Mouse (Mus musculus): ENCODE data around the gene Spock1.

Spock1 gene

GRCm38 (mm10) chr13:57908266-57908582 is at the start of gene Spock1:
TSS of gene Spock1 (minus strand) at chr13:57908332.
- peak; percentile 86 for DNase-seq

GRCm38 (mm10) chr13:57950091-57950490 is 42.0 kb upstream of the Spock1 start:
- DNase-seq: no peak

DNA sequence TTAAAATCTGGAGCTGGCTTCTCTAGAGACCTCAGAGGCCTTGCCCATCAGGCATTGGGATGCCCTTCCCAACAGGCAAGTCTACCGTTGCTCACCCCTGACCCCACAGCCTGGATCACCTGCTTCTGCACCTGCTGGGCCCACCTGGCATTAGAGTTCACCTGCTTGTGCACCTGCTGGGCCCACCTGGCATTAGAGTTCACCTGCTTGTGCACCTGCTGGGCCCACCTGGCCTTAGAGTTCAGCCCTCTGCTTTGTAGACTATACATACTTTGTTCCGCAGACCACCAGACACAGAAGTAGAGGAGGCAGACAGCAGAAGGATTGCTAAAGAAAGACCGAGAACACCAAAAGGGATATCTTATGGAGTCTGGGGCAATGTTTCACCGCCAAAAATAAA is 41.4 kb upstream of the Spock1 start:
- DNase-seq: no peak

DNA sequence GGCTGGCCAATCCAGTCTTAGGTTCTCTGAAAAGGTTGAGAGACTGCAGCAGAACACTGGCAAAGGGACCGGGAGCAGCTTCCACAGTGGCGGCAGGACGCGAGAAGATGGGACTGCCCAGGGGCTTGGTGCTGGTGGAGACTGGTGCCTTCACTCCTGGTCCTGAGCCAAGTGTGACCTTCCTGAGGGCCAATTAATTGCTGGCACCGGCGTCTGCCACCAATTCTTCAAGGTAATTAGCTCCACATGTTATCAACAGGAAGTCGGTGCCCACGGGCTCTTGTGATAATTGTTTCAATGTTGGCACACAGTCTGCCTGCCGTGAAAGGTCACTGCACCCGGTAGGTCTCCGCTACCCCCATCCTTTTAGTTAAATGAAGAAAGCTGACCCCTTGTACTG is 37.1 kb upstream of the Spock1 start:
- DNase-seq: no peak

- DNase-seq: no peak
These were observed 36.3 kb upstream of the Spock1 start for GRCm38 (mm10) chr13:57944434-57944833.

DNA sequence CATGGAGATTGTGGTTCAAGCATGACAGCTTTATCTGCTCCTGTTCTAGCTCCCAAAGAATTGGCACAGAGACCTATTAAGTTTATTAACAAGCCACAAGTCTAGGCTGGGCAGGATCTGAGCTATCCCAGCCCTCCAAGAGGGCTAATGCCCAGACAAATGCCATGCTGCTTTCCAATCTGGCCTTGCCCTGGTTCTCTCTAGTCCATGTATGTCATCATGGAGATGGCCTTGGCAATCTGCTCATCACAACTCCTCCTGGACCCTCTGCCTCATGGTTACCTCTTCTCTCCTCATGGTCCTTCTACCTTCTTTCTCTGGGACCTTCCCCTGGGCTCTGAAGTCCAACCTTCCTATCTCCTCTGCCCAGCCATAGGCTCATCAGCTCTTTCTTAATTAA is 35.8 kb upstream of the Spock1 start:
- no peak for DNase-seq

GRCm38 (mm10) chr13:57937463-57938229 is 29.5 kb upstream of the Spock1 start:
- DNase-seq: no peak

GRCm38 (mm10) chr13:57931998-57932397 is 23.9 kb upstream of the Spock1 start:
- no peak for DNase-seq

DNA sequence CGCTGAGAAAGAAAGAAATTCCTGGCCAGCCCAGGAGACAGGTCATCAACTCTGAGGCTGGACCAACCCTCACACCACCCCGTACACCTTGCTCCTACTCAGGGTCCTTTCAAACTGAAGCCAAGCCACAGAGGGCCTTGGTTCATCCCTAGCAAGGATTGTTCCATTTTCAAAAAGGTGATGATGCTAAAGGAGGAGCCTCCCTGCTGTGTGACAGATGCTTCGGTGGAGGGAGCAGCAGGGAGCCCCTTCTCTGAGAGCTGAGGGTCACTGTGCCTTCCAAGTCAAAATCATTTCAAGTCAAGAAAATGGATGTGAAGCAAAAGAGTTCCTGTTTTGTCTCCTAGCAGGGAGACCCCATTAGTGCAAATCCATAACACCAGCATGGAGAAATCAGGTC is 23.2 kb upstream of the Spock1 start:
- DNase-seq: no peak

DNA sequence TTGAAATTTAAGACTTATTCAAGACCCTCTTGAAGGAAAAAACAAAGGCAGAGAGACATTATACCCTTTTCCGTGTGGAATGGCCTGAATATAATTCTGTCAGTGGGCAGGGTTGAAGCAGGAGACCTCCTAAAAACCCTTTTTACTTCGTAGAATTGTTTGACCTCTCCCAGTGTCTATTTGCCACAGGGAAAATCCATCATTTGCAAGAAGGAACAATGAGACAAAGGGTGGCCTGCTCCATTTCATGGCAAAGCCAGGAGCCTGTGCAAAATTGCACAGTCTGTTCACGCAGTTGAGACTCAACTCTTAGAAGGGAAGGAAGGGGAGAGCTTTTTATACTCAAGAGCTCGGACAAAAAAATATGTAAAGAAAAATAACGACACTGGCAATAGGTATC is 22.6 kb upstream of the Spock1 start:
- no peak for DNase-seq

GRCm38 (mm10) chr13:57930283-57930682 is 22.2 kb upstream of the Spock1 start:
- no peak for DNase-seq

DNA sequence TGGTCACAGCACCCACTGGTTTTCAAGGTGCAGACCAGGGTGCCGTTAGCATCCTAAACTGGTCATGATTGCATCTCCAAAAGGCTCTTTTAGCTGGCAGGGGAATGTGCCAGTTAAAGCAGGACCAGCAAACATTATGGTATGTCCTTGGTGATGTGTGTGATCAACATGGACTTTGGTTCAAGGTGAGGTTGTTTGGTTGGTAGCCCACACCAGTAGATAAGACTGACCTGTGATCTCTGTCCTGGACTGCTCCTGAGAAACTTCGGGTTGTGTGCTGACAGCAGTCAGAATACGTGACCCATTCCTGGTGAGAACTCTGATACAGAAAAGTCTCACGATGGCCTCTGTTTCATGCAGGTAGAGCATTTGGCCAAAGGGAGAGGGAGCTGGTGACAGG is 11.8 kb upstream of the Spock1 start:
- no peak for DNase-seq

- DNase-seq: no peak
These were observed 3.0 kb upstream of the Spock1 start for GRCm38 (mm10) chr13:57911171-57911570.

- DNase-seq: no peak
These were observed 485 bp downstream of the Spock1 start for GRCm38 (mm10) chr13:57907428-57908265.

DNA sequence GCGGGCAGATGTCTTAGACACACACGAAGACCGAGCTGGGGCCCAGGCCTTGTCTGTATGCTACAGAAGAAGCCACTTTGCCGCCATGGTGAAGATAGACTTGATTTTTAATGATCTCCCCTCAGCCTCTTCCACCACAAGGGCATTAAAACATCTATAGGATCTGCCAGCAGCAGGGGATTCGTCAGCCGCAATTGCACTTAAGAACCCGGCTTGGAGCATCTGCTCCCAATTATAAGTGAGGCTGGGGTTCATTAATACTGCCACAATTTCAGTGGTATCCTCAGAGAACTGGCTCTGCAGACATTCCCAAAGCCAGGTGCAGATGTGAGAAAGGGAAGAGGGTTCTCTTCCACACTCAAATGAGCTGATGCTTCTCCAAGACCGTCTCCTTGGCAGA is 13.5 kb downstream of the Spock1 start:
- DNase-seq: no peak

- DNase-seq: no peak
These were observed 18.4 kb downstream of the Spock1 start for GRCm38 (mm10) chr13:57889708-57890107.

DNA sequence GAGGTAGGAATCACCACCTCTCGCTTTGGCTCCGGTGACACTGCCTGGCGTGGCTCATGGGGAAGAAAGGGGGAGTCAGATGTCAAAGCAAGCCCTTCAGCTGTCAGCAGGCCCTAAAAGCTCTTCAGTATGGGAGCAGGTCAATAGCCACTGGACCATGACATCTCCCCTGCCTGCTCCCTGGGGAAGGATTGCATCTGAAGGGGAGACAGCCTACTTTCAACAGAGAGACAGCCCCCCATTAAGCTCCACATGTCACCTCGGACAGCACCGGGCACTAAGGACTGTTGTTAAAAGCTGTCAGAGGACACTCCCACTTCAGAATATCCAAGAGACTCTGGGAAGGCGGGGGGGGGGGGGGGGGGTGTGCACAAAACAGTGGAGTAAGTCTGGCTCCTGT is 19.1 kb downstream of the Spock1 start:
- no peak for DNase-seq

- no peak for DNase-seq
These were observed 28.3 kb downstream of the Spock1 start for GRCm38 (mm10) chr13:57879817-57880216.

GRCm38 (mm10) chr13:57878797-57879196 is 29.3 kb downstream of the Spock1 start:
- no peak for DNase-seq

DNA sequence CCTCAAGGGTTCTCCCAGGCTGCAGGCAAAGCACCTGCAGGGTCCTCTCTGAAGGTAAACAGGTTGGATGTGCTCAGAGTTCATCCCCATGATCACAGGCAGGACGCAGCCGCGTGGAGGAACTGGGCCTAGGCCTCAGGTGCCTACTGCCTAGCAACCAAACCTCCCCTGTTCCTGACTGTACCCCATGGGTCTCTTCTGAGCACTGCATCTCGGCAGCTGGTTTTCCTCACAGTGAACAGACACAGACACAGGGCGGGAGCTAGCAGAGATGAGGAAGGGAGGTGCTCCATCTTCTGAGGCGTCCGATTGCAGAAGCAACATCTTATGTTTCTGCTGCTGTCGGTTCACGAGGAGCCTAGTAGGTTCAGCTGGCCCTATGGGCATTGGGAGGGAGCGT is 30.4 kb downstream of the Spock1 start:
- DNase-seq: no peak

GRCm38 (mm10) chr13:57876966-57877365 is 31.2 kb downstream of the Spock1 start:
- DNase-seq: no peak

- DNase-seq: no peak
These were observed 38.1 kb downstream of the Spock1 start for GRCm38 (mm10) chr13:57870058-57870457.

GRCm38 (mm10) chr13:57867586-57867985 is 40.5 kb downstream of the Spock1 start:
- peak; percentile 15 for DNase-seq

- DNase-seq: no peak
These were observed 43.1 kb downstream of the Spock1 start for GRCm38 (mm10) chr13:57865029-57865428.

Measured in lung, postnatal 14 days (tissue).